10 mouse cellular contexts compared by ENCODE assay signal in the genomic region with DNA sequence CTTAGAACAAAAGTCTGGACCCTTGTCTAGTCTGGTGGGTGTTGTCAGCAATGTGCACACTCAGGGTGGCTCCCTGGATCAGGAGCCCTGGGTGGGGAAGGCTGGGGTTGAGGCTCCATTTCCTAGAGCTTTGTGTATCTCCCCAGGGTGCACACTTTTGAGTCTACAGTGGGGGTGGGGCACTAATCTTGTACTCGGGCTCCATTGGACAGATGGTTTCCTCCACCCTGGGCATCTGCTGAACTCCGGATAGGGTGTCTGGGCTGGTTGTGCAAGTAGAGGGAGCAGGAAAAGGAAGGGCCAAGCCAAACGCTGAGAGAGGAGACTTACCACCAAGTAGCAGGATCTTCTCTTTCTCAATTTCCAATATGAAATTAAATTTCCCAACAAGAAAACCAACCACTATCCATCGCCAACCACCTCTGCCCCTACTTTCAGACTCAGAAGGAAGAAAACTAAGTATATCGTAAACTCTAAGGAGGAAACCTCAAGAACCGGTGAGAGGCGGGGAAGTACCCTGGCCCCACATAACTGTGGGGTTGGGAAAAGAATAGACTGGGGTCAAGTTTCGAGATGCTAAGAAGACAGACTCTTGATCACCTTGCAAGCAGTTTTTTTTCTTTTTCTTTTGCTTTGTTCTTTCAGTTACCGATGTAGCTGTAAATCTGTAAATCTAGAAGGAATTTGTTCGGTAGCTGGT. TPM values are rescaled to one million over a fixed set of nuclear protein-coding genes. Genes with fewer than 3 reads are reported as not detected.
DNase-seq lines count a peak whose midpoint lies in the region; ATAC-seq and TF ChIP-seq lines count a peak whose summit lies in the region.
"Had no signal": no experiment of that assay in that cellular context is flagged by ENCODE, and none has a peak within 500 bp of the region (broad histone marks: within the 10 kb centered on the region; RNA-seq: fewer than 3 reads in every experiment).

No protein-coding gene starts in this region.

- DNase-seq in cerebellum, adult 11-12 months = peak; percentile 19
- no peak for DNase-seq in cerebellum, adult 11 months
- peak; percentile 45 to 53 for DNase-seq in lung, adult 18-20 months
- no peak for DNase-seq in lung, adult 2 months
- no peak for DNase-seq in thymus, postnatal 36 days
- DNase-seq in frontal cortex, postnatal 14 days (ENCODE audit: low spot score in 2 of 2) = no peak
- DNase-seq: thymus, adult 2 months had no signal

- no peak for TF ChIP-seq POLR2A in lung, adult 2 months (IDR thresholded peaks at IDR 0.05; ENCODE audit: borderline replicate concordance, extremely low read depth, low read depth, low read length)

- no peak overlapping the region for H3K9ac ChIP-seq in intestine, embryonic 16.5 days (ENCODE audit: low read depth, low read length)
- H3K9ac ChIP-seq: heart, embryonic 15.5 days had no signal

- no peak overlapping the region for H3K4me2 ChIP-seq in intestine, embryonic 16.5 days (ENCODE audit: low read depth, low read length)
- H3K4me2 ChIP-seq: heart, embryonic 15.5 days had no signal

- ATAC-seq in intestine, embryonic 16.5 days = peak; percentile 74
- ATAC-seq in megakaryocyte-erythroid progenitor cell, adult 5-6 weeks (replicated peaks; ENCODE audit: low FRiP score, low TSS enrichment, poor library complexity, severe bottlenecking) = peak; percentile 76

- H3K27me3 ChIP-seq in intestine, embryonic 16.5 days (replicated peaks; ENCODE audit: control insufficient read depth, insufficient read depth, low read length) = no peaks in the 10 kb centered on the region
- H3K27me3 ChIP-seq: heart, embryonic 15.5 days had no signal

- no peaks in the 10 kb centered on the region for H3K9me3 ChIP-seq in intestine, embryonic 16.5 days (ENCODE audit: control insufficient read depth, low read length)
- H3K9me3 ChIP-seq: heart, embryonic 15.5 days had no signal

- H3K4me3 ChIP-seq in lung, adult 2 months (replicated peaks; ENCODE audit: extremely low read depth, low read depth, low read length) = no peak overlapping the region
- no peak overlapping the region for H3K4me3 ChIP-seq in intestine, embryonic 16.5 days (ENCODE audit: low read length)
- H3K4me3 ChIP-seq: heart, embryonic 15.5 days had no signal

- peaks cover 8% of the 10 kb centered on the region; the same call in 1 of the 2 replicates for H3K36me3 ChIP-seq in intestine, embryonic 16.5 days (ENCODE audit: control insufficient read depth, insufficient read depth, low read length)

- H3K27ac ChIP-seq in intestine, embryonic 16.5 days (ENCODE audit: low read length) = no peak overlapping the region
- H3K27ac ChIP-seq: heart, embryonic 15.5 days had no signal

- peaks cover 3% of the 10 kb centered on the region; the same call in 1 of the 2 replicates for H3K4me1 ChIP-seq in lung, adult 2 months (ENCODE audit: control insufficient read depth, insufficient read depth, low read length)
- 0 out of 2 replicates have a peak, but pooled peaks cover 3% of the 10 kb centered on the region for H3K4me1 ChIP-seq in intestine, embryonic 16.5 days (ENCODE audit: control insufficient read depth, insufficient read depth, low read length)
- H3K4me1 ChIP-seq: heart, embryonic 15.5 days had no signal

- no peak for TF ChIP-seq CTCF in lung, adult 2 months (IDR thresholded peaks at IDR 0.05; ENCODE audit: insufficient read depth, low read length)

- WGBS in lung, adult 2 months = 66% methylated on average over 10 of the region's 10 CpGs
- 78% methylated on average over 10 of the region's 10 CpGs for WGBS in intestine, embryonic 16.5 days

RNA-seq across cellular contexts. Expression of gene Tnfrsf21, which starts 19.9 kb away (rescaled TPM):
- 29.5 and 29.7 TPM in 2 replicates for polyA plus RNA-seq in lung, adult 2 months (2012; rRNA removed)
- polyA plus RNA-seq in intestine, embryonic 16.5 days (2015; fragmentation: Nextera tagmentation; extraction: Ambion mirVana) = 13.4 and 14.2 TPM in 2 replicates
- total RNA-seq in megakaryocyte-erythroid progenitor cell, adult 5-6 weeks (2014; fragmentation: Nextera tagmentation) = 17.2 and 20.5 TPM in 2 replicates
- 19.2 and 23.6 TPM in 2 replicates for total RNA-seq in megakaryocyte-erythroid progenitor cell, adult 5-6 weeks (2017)

Comparison
In these comparisons a context has a peak if more than half of its experiments do, and no peak if none do; other contexts are left out.
1. DNase-seq: peak in cerebellum, adult 11-12 months (single experiment) and lung, adult 18-20 months (2 of 2); none in cerebellum, adult 11 months (single experiment), lung, adult 2 months (single experiment), thymus, postnatal 36 days (0 of 2) and frontal cortex, postnatal 14 days (0 of 2).